Mouse (Mus musculus) hindbrain, embryonic 13.5 days (tissue): ENCODE measurements around the gene Ifi206. TPM values are rescaled to one million over a fixed set of nuclear protein-coding genes. Genes with fewer than 3 reads are reported as not detected.

Experiments
- ATAC-seq: fragments of 200-750 bp; cut with Nextera tagmentation; 2 replicates; pipeline ENCODE4 v1.8.0; 2017; ENCODE audit warnings: moderate TSS enrichment; ENCODE audit not compliant: low FRiP score
- H3K27ac ChIP-seq: fragments of 300-500 bp; sonication (generic); 2 replicates; pipeline ENCODE4 v1.5.1; 2015; ENCODE audit warnings: inconsistent platforms, mild to moderate bottlenecking, moderate library complexity
- H3K27me3 ChIP-seq: fragments of 300-500 bp; sonication (generic); 2 replicates; pipeline ENCODE4 v1.6.1; 2015; ENCODE audit warnings: mild to moderate bottlenecking, inconsistent platforms
- H3K36me3 ChIP-seq: fragments of 300-500 bp; sonication (generic); 2 replicates; pipeline ENCODE4 v1.6.1; 2015; ENCODE audit warnings: mild to moderate bottlenecking, inconsistent platforms
- H3K4me1 ChIP-seq: fragments of 300-500 bp; sonication (generic); replicated peaks from 2 replicates; pipeline ENCODE4 v1.6.1; 2015; ENCODE audit warnings: inconsistent platforms
- H3K4me2 ChIP-seq: fragments of 300-500 bp; sonication (generic); 2 replicates; pipeline ENCODE4 v1.6.1; 2015; ENCODE audit warnings: inconsistent platforms, mild to moderate bottlenecking, moderate library complexity
- H3K4me3 ChIP-seq: fragments of 300-500 bp; sonication (generic); 2 replicates; pipeline ENCODE4 v1.5.1; 2015; ENCODE audit warnings: mild to moderate bottlenecking, inconsistent platforms
- H3K9ac ChIP-seq: fragments of 300-500 bp; sonication (generic); 2 replicates; pipeline ENCODE4 v1.6.1; 2015; ENCODE audit warnings: mild to moderate bottlenecking, inconsistent platforms
- H3K9me3 ChIP-seq: fragments of 300-500 bp; sonication (generic); 2 replicates; pipeline ENCODE4 v1.6.1; 2016; ENCODE audit warnings: inconsistent platforms
- WGBS: fragments of 180-500 bp; shearing (Covaris S2); methylation state at CpG from one replicate; pipeline ENCODE4 v1.1.7; 2015; 5-methylcytosine and 5-hydroxymethylcytosine counted together
- polyA plus RNA-seq: library from polyadenylated mRNA; unstranded; fragments of >200 nt; fragmentation: Nextera tagmentation; extraction: Ambion mirVana; gene quantifications from 2 replicates; pipeline ENCODE4 v1.2.1, GENCODE M21; 2015

The Ifi206 gene
- polyA plus RNA-seq, 1 experiment from 2014 or later = not detected

DNA sequence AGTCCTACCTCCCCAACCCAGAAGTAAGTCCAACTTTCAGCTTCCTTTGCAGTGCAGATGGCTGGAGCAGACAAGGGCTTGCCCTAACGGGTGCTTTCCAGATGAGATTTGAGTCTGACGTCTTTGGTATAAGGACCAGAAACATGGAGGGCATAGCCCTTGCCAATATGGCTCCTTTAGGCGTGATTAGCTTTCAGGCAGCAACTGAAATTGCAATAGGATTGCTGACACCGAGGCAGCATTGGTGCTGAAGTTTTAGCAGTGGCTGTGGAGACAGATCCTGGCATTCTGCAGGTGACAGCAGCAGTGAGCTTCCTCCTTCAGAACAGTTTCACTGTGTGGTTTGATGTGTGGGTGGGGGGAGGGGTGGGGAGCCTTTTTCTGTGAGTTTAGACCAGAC is 49.6 kb downstream of the Ifi206 start:
- H3K27me3 ChIP-seq = no peaks in the 10 kb centered on the region
- no peak overlapping the region for H3K4me2 ChIP-seq
- H3K27ac ChIP-seq = no peak overlapping the region
- H3K4me1 ChIP-seq = no peaks in the 10 kb centered on the region
- H3K9me3 ChIP-seq = no peaks in the 10 kb centered on the region
- H3K4me3 ChIP-seq = no peak overlapping the region
- ATAC-seq = no peak
- no peak overlapping the region for H3K9ac ChIP-seq
- H3K36me3 ChIP-seq = no peaks in the 10 kb centered on the region
- WGBS = 80% methylated on average over 4 of the region's 4 CpGs

DNA sequence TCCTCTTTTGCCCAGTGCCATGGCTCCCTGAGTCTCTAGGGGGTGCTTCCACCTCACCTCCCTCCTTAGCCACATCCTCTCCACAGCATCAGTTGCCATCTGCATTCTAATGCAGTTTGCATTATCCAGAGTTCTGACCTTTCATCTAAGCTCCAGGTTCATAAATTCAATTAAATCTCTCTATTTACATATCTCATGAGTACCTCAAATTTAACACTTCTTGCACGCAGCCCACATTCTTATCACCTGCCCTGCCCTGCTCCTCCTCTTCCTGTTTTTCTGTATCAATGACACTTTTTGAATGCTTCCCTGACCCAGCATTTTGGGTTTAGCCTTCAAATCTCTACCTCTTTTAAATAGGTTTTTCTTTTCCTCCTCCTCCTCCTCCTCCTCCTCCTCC is 50.2 kb downstream of the Ifi206 start:
- Histone ChIP-seq H3K9ac (no peak overlapping the region), H3K4me3 (no peak overlapping the region), H3K4me2 (no peak overlapping the region), H3K9me3 (no peaks in the 10 kb centered on the region), H3K27me3 (no peaks in the 10 kb centered on the region), H3K36me3 (no peaks in the 10 kb centered on the region), H3K4me1 (no peaks in the 10 kb centered on the region), H3K27ac (no peak overlapping the region)
- ATAC-seq = no peak
- WGBS = 75% methylated on average over 1 of the region's 1 CpGs

DNA sequence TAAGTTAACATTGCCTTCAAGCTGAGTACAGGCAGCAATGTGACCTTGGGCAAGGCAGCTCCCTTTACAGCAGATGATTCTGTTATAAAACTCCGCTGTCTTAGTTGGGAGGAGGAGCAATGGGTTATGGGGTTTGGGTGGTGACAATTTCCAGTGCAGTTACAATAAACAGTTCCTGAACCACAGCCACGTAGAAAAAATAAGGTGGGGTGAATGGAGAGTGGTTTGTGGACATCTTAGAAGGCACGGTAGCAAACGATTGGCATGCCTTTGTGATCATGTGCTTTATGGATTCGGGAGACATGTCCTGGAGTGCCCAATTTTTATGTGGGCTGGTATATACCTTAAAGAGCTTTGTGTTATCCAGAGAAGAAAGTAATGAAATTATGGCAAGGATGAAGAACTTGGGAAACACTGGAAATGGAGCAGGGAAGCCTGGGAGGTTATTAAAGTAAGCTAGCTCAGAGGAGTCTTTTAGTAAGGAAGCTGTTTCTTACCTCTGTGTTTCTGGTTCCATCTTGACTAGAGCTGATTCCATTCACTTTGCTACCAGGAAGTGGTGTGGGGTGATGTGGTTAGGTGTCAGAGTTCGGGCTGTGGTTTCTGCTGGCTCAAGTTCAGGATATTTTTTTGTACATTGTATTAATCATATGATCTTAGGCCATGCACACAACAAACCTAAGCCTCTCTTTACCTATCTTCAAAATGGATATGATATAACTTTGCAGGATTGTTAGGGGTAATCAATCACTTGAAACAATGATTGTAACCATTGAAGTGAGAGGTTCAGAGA is 53.5 kb downstream of the Ifi206 start:
- H3K36me3 ChIP-seq = no peaks in the 10 kb centered on the region
- 88% methylated on average over 6 of the region's 6 CpGs for WGBS
- no peak for ATAC-seq

GRCm38 (mm10) chr1:173432411-173432810 is 58.4 kb downstream of the Ifi206 start:
- WGBS = 85% methylated on average over 2 of the region's 2 CpGs
- H3K4me3 ChIP-seq = no peak overlapping the region
- no peak overlapping the region for H3K27ac ChIP-seq
- H3K27me3 ChIP-seq = no peaks in the 10 kb centered on the region
- H3K4me1 ChIP-seq = no peaks in the 10 kb centered on the region
- ATAC-seq = no peak
- H3K4me2 ChIP-seq = no peak overlapping the region
- no peak overlapping the region for H3K9ac ChIP-seq
- no peaks in the 10 kb centered on the region for H3K36me3 ChIP-seq
- no peaks in the 10 kb centered on the region for H3K9me3 ChIP-seq

More for the DNA sequence above, 53.5 kb downstream of the Ifi206 start:
- Histone ChIP-seq H3K9ac (no peak overlapping the region), H3K9me3 (no peaks in the 10 kb centered on the region), H3K4me1 (no peaks in the 10 kb centered on the region), H3K27ac (no peak overlapping the region), H3K4me3 (no peak overlapping the region), H3K4me2 (no peak overlapping the region), H3K27me3 (no peaks in the 10 kb centered on the region)

GRCm38 (mm10) chr1:173429995-173430699 is 60.7 kb downstream of the Ifi206 start:
- 92% methylated on average over 5 of the region's 5 CpGs for WGBS
- H3K36me3 ChIP-seq = no peaks in the 10 kb centered on the region

DNA sequence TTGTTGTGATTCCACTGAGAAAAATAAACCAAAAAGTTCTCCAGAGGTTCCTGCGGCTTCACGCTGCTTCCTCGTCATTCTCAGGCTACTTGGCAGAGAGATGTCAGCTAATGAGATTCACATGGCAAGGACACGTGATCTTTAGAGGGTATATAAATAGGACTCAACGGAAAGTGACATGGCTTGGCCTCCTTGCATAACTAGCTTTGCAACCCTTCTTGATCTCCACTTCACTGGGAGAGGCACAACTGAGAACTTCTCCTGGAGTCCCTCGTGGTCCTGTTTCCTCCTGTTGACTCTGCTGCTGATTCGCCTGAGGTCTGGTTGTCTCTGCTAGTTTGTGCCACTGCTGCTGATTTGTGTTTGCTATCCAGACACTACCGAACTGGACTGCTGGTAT is 63.5 kb downstream of the Ifi206 start:
- Histone ChIP-seq H3K27ac (no peak overlapping the region), H3K4me1 (no peaks in the 10 kb centered on the region), H3K27me3 (no peaks in the 10 kb centered on the region), H3K9me3 (no peaks in the 10 kb centered on the region), H3K36me3 (no peaks in the 10 kb centered on the region), H3K9ac (no peak overlapping the region), H3K4me3 (no peak overlapping the region), H3K4me2 (no peak overlapping the region)
- ATAC-seq = no peak
- WGBS = 86% methylated on average over 8 of the region's 8 CpGs

More at GRCm38 (mm10) chr1:173429995-173430699, 60.7 kb downstream of the Ifi206 start:
- ATAC-seq = no peak
- no peaks in the 10 kb centered on the region for H3K27me3 ChIP-seq
- no peak overlapping the region for H3K27ac ChIP-seq
- no peaks in the 10 kb centered on the region for H3K4me1 ChIP-seq
- no peak overlapping the region for H3K4me3 ChIP-seq
- H3K9me3 ChIP-seq = no peaks in the 10 kb centered on the region
- no peak overlapping the region for H3K4me2 ChIP-seq
- no peak overlapping the region for H3K9ac ChIP-seq

- no peaks in the 10 kb centered on the region for H3K9me3 ChIP-seq
- 85% methylated on average over 2 of the region's 2 CpGs for WGBS
These were observed 64.5 kb downstream of the Ifi206 start for GRCm38 (mm10) chr1:173426345-173426744.

GRCm38 (mm10) chr1:173420374-173420773 is 70.5 kb downstream of the Ifi206 start:
- no peak overlapping the region for H3K27ac ChIP-seq
- no peaks in the 10 kb centered on the region for H3K4me1 ChIP-seq
- no peaks in the 10 kb centered on the region for H3K9me3 ChIP-seq
- H3K36me3 ChIP-seq = no peaks in the 10 kb centered on the region
- H3K4me2 ChIP-seq = no peak overlapping the region
- no peaks in the 10 kb centered on the region for H3K27me3 ChIP-seq
- no peak overlapping the region for H3K9ac ChIP-seq
- ATAC-seq = no peak
- no peak overlapping the region for H3K4me3 ChIP-seq
- 87% methylated on average over 6 of the region's 6 CpGs for WGBS

More at GRCm38 (mm10) chr1:173426345-173426744, 64.5 kb downstream of the Ifi206 start:
- Histone ChIP-seq H3K36me3 (no peaks in the 10 kb centered on the region), H3K4me2 (no peak overlapping the region), H3K27me3 (no peaks in the 10 kb centered on the region), H3K27ac (no peak overlapping the region), H3K4me3 (no peak overlapping the region), H3K9ac (no peak overlapping the region), H3K4me1 (no peaks in the 10 kb centered on the region)
- ATAC-seq = no peak

DNA sequence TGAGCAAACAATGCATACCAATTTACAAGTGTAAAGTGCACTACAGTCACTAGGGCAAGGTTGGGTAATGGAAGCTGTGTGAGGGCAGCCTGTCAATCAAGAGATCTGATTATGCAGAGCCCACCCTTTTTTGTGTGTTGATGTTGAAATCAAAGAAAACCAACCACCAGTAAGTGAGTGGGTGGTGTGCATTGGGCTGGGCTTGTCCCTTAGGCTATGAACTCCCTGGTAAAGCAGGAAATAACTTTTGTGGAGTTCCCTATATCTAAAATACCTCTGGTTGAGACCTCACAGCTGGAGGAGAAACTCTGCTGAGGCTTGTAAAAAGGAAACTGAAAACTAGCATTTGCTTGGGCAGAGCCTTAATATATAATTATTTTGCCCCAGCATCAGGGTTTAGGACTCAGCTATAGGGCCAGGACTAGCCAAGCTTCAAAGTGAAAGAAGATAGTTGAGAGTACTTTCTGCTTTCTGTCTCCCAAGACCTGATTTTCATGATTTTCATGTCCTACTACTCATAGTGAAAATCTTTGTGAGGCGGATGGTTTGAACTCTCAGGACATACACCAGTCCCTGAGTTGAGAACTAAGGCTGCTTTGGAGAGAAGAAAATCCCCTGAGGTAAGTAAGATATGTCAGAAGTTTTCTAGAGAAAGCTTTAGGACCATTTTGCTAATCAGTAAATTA is 71.8 kb downstream of the Ifi206 start:
- Histone ChIP-seq H3K4me1 (no peaks in the 10 kb centered on the region), H3K27ac (no peak overlapping the region), H3K27me3 (no peaks in the 10 kb centered on the region), H3K9me3 (no peaks in the 10 kb centered on the region), H3K4me3 (no peak overlapping the region), H3K4me2 (no peak overlapping the region), H3K36me3 (no peaks in the 10 kb centered on the region), H3K9ac (no peak overlapping the region)
- ATAC-seq = no peak
- WGBS = 94% methylated on average over 1 of the region's 1 CpGs

DNA sequence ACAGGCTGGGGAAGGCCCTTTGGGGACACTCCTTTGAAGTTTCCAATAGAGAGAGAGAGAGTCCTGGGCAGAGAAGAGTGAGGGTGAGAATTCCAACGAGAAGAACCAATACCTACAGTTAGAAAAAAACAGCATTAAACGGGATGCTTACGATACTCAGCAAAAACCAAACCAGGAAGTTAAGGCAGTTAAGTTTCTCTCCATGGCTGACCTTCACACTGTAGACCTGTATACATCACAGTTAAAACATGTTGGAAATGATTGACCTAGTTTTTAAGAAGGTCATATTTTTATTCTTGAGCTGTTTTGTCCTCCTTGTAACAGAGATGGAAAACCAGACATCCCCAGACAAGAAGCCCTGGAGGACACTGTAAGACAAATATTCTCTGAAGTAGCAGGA is 72.3 kb downstream of the Ifi206 start:
- no peaks in the 10 kb centered on the region for H3K9me3 ChIP-seq
- no peak overlapping the region for H3K9ac ChIP-seq
- H3K4me3 ChIP-seq = no peak overlapping the region
- H3K4me2 ChIP-seq = no peak overlapping the region
- H3K27me3 ChIP-seq = no peaks in the 10 kb centered on the region
- 84% methylated on average over 3 of the region's 3 CpGs for WGBS
- H3K36me3 ChIP-seq = no peaks in the 10 kb centered on the region
- H3K4me1 ChIP-seq = no peaks in the 10 kb centered on the region
- ATAC-seq = no peak
- no peak overlapping the region for H3K27ac ChIP-seq
